Mouse (Mus musculus): ENCODE measurements around the gene Taf9. TPM values are rescaled to one million over a fixed set of nuclear protein-coding genes. Genes with fewer than 3 reads are reported as not detected.

Taf9 gene
- polyA plus RNA-seq (2014; fragmentation: Illumina TruSeq; extraction: RNeasy Lipid Tissue Mini Kit (QIAGEN cat#74804); ENCODE audit: low replicate concordance): 7.7 TPM

DNA sequence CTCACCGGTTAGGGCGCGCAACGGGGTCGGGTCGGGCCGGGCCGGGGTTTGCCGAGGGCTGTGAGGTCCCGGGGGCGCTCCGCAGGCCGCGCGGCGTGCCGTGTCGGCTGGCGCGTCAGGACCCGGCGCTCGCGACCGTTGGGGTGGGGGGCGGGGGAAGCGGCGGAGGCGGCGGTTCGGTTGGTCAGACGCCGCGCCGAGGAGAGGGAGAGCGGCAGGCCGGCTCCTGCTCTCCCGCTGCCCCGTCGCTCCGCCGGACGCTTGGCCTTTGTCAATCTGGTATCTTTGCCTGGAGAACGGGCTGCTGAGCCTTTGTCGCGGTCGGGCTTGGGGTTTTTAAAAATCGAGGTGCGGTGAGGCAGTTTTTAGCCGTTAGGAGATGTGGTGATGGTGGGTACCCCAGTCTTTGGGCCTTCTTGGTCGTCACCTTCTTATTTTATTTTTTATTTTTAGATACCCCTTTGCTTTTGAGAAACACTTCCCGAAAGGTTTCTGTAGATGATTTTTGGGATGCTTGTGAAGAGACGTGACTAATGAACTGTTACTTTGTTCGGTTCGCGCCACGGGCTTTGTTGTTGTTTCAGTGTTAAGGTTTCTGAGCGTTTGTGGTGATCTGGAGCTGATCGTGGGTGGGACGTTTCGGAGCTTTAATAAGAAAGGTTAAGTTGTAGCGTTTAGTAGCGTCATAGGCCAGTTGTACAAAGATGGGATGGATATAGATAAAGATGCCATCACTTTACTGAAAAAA, at the start of gene Taf9:
Gene Taf9 (plus strand): TSS at position 141 of the 748 bp plus-strand sequence.

DNA sequence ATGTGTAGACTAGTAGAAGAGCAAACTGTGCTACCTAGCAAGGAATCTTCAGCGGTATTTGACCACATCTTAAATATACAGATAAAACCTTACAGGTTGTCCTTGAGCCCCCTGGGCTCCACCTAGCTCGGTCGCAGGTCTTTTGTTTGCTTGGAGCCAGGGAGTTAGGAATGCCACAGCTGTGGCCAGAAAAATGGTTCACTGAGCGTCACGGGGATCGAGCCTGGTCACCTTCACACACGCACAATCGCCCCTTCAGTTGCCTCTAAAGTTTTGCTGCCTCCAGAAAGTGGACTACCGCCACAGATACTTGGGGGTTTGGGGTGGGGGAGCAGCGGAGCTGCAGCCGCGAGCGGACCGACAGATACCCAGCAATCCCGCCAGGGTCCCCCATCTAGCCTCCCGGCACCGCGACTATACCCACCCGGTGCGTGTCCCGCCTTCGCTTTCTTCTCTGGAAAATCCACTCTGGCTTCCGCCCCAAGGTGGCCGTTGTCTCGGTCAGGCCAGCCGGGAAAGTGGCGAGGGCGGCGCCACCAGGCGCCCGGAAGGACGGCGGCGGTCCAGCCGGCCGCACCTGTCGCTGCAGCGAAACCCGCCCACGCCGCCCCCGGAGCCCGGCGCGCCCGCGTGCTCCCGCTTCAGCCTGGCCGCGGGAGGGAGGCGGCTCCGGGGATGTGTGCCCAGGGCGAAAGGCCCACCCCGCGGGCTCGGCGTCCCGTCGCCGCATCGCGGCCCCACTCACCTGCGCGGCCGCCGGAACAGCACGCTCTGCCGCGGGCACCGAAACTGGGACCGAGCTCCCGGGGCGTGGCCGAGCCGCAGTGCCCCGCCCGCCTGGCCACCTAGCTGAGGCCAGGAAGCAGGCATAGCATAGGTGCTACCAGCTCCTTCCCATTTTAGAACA, 34.9 kb upstream of the Taf9 start, which contains the start of gene Marveld2:
Gene Marveld2 (minus strand): TSS at position 791 of the 907 bp plus-strand sequence.

DNA sequence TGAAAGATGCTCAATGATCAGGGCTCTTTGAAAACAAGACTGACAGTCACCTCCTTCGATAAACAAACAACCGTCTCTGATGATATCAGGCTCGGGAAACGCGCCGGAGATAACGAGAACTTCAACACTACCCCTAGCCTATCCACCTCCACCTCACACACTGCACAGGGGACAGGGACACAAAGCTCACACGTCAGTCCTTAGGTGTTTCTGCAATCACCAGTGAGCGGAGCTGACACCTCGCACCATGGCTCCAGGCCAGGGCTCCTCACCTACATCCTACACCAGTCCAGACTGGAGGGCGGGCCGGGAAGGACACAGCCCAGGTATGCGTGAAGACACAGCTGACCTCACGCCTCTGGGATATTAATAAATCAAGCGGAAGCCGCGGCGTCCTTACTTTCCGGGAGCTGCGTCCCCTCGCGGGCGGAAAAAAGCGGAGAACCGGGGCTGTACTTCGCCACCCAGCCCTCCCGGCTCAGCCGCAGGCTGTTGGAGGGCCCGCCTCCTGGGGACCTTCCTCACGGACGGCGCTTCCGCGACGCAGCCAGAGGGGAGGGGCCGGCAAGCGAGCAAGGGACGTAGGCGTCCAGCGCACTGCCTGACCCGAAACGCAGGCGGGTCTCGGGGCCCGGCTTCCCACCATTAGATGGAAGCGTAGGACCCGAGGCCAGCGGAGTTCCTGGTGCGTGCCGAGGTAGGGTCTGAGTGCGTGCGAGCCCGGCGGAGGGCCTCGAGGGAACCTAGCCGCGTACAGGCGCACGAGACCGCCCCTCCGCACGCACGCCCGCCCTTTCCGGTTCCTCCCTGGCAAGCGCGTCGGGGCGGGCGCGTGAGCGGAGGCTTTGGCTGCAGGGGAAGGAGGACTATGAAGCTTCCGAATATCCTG, 585 bp upstream of the Taf9 start, which contains the start of the genes Ak6 and Rad17:
Gene Ak6 (plus strand): TSS at position 430 of the 889 bp plus-strand sequence.
Gene Rad17 (minus strand): TSS at position 502 of the 889 bp plus-strand sequence.

DNA sequence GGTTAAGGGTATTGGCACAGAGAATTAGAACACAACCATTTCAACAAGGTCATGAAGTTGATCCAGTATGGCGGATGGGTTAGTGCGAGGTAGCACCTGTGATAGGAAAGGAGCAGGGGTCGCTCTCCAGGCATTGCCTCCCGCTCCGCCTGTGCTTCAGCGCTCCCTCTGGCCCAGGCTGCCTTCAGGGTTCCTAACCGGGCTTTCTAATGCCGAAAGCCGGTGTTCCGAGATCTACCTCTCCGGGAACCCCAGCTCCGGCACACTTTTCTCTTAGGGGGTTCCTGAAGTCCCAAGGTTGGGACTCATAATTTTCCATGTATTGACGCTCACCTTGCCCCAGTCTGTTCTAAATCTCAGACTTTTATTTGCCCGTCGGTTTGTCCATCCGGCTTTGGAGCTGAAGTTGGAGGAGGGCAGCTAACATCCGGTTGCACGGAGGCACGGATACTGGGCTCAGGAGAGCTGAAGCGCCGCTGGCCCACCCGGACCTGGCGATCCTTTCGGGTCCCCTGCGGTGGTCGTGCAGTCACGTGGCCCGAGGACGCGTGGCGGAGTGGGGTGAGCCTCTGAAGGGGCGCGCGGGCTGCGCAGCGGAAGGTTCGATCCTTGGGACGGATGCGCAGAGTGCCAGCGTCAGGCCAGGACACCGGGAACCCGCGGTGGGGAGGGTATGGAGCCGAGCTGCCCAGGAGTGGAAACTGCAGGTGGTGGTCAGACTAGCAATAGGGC, 18.1 kb downstream of the Taf9 start, which contains the start of gene Ccdc125:
Gene Ccdc125 (plus strand): TSS at position 427 of the 732 bp plus-strand sequence.

Other genes starting within 250 kb of the Taf9 start
- gene Naip1, start 198.7 kb upstream of the Taf9 start, polyA plus RNA-seq (2014; fragmentation: Illumina TruSeq; extraction: RNeasy Lipid Tissue Mini Kit (QIAGEN cat#74804); ENCODE audit: low replicate concordance): 70.0 TPM
- gene Gtf2h2, start 159.0 kb upstream of the Taf9 start, polyA plus RNA-seq (2014; fragmentation: Illumina TruSeq; extraction: RNeasy Lipid Tissue Mini Kit (QIAGEN cat#74804); ENCODE audit: low replicate concordance): 70.8 TPM
- 147 TPM for gene Ocln, start 98.9 kb upstream of the Taf9 start, polyA plus RNA-seq (2014; fragmentation: Illumina TruSeq; extraction: RNeasy Lipid Tissue Mini Kit (QIAGEN cat#74804); ENCODE audit: low replicate concordance)
- 17.5 TPM for gene Marveld2, start 34.6 kb upstream of the Taf9 start, polyA plus RNA-seq (2014; fragmentation: Illumina TruSeq; extraction: RNeasy Lipid Tissue Mini Kit (QIAGEN cat#74804); ENCODE audit: low replicate concordance)
- gene Ak6, start 600 bp upstream of the Taf9 start, polyA plus RNA-seq (2014; fragmentation: Illumina TruSeq; extraction: RNeasy Lipid Tissue Mini Kit (QIAGEN cat#74804); ENCODE audit: low replicate concordance): 136 TPM
- gene Rad17, start 528 bp upstream of the Taf9 start, polyA plus RNA-seq (2014; fragmentation: Illumina TruSeq; extraction: RNeasy Lipid Tissue Mini Kit (QIAGEN cat#74804); ENCODE audit: low replicate concordance): 37.1 TPM
- gene Ccdc125, start 18.1 kb downstream of the Taf9 start, polyA plus RNA-seq (2014; fragmentation: Illumina TruSeq; extraction: RNeasy Lipid Tissue Mini Kit (QIAGEN cat#74804); ENCODE audit: low replicate concordance): 2.3 TPM
- gene Cdk7, start 79.4 kb downstream of the Taf9 start, polyA plus RNA-seq (2014; fragmentation: Illumina TruSeq; extraction: RNeasy Lipid Tissue Mini Kit (QIAGEN cat#74804); ENCODE audit: low replicate concordance): 36.7 TPM
- gene Mrps36, start 93.1 kb downstream of the Taf9 start, polyA plus RNA-seq (2014; fragmentation: Illumina TruSeq; extraction: RNeasy Lipid Tissue Mini Kit (QIAGEN cat#74804); ENCODE audit: low replicate concordance): 154 TPM
- 15.3 TPM for gene Cenph, start 124.3 kb downstream of the Taf9 start, polyA plus RNA-seq (2014; fragmentation: Illumina TruSeq; extraction: RNeasy Lipid Tissue Mini Kit (QIAGEN cat#74804); ENCODE audit: low replicate concordance)
- 34.0 TPM for gene Ccnb1, start 135.0 kb downstream of the Taf9 start, polyA plus RNA-seq (2014; fragmentation: Illumina TruSeq; extraction: RNeasy Lipid Tissue Mini Kit (QIAGEN cat#74804); ENCODE audit: low replicate concordance)
- 321 TPM for gene Slc30a5, start 181.8 kb downstream of the Taf9 start, polyA plus RNA-seq (2014; fragmentation: Illumina TruSeq; extraction: RNeasy Lipid Tissue Mini Kit (QIAGEN cat#74804); ENCODE audit: low replicate concordance)

All from small intestine, adult 10 weeks (tissue).